Mouse (Mus musculus) layer of hippocampus, postnatal 14 days (tissue): ENCODE data around the gene Klhdc7b. TPM values are rescaled to one million over a fixed set of nuclear protein-coding genes. Genes with fewer than 3 reads are reported as not detected.
"Not testable (repeated sequence)": the region's sequence is repeated elsewhere in the genome, so short reads cannot be mapped to it uniquely, and the experiment has no call there.

Experiments
- DNase-seq, 2 experiments: peaks; one replicate each; pipeline ENCODE4 v3.0.0; 2021 to 2022; ENCODE audit warnings: low spot score in 2 of 2, mixed read lengths in 1 of 2
- total RNA-seq, 2 experiments: library from RNA; stranded (reverse); gene quantifications; 2 replicates each; pipeline ENCODE4 v1.2.3; 2021

Klhdc7b gene
- total RNA-seq, 2 experiments from 2014 or later = 0.14 TPM; not detected in 1

DNA sequence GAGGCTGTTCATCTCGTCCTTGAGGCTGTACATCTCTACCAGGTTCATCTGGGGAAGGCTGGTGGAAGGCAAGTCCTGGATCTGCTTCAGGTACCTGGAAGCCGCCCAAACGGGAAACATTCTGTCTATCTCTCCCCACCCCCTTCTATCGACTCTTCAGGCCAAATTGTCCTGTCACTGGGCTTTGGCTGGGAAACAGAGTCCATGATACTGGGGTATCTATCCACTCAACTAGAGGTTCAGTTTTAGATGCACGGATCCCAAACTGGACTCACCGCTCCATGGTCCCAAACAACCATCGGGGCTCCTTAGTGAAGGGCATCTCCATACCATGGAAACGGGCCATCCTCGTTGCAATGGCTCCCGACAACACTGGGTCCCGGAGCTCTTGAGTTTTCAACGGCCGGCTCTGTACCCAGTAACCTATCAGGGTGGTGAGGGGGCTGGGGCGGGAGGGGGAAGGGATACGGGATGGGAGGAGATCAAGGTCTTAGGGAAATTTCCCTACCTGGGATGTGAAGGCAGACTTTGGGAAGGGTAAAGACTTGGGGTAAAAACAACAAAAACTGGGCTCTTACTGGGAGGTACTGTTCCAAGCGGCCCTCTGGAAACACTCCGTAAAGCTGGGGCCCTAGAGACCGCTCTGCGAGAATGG lies 43.5 kb downstream of the Klhdc7b start:
- DNase-seq = no peak

- DNase-seq = no peak
Measured at GRCm38 (mm10) chr15:89428821-89429351, 44.2 kb downstream of the Klhdc7b start.

GRCm38 (mm10) chr15:89429352-89430221 lies 44.9 kb downstream of the Klhdc7b start, which contains the start of the genes C730034F03Rik, Gm44502 and Chkb:
Gene C730034F03Rik, plus strand, starts transcription at chr15:89429589.
Gene Gm44502, minus strand, starts transcription at chr15:89429696.
Gene Chkb, minus strand, starts transcription at chr15:89429908.
- DNase-seq = peak; percentile 91 to 95

- no peak for DNase-seq
Measured at GRCm38 (mm10) chr15:89430341-89430740, 45.6 kb downstream of the Klhdc7b start.

DNA sequence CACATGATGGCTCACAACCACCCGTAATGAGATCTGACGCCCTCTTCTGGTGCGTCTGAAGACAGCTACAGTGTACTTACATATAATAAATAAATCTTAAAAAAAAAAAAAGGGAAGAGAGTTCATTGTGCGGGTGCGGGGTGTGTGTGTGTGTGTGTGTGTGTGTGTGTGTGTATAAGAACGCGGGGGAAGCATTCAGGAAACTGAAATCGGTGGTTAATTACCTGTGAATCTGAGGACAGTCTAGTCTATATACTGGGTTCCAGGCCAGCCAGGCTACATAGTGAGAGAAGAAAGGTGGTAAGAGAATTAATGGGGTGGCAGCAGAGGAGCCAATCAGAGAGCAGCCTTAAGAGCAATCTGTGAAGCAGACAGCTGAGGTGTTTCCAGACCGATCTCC lies 46.1 kb downstream of the Klhdc7b start:
- DNase-seq = not testable (repeated sequence)

DNA sequence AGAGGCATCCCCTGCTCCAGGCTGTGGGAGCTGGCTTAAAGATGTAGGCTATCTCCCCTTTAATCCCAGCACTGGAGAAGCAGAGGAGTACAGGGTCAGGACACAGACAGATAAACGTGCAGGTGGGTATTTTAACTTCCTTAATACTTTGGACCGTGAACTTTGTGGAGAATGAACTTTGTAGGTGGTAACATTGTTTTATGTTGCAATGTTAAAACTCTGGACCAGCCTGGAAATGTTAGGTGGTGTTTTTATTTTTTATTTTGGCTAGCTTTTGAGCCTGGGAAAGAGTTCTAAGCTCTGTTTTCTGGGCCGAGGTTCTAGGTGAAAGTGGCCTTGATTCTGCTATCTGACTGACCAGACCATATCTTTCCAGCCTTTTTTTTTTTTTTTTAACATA lies 46.6 kb downstream of the Klhdc7b start:
- DNase-seq = no peak

DNA sequence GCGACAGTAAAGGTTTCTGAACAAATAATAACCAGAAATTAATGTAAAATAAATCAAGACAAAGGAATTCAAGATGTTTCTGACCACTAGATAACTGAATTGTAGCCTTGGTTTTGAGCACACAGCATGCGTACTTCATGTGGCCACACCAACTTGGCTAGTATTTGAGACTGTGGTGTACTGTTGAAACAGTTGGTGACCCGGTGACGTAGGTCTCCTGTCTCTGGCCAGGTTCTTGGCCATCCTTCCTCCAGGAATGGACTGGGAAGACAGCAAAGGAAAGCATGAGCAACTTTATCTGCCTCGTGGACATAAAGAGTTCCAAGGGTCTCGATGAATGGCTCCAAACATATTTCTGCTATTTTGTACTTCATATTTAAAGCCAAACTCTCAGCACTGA lies 47.1 kb downstream of the Klhdc7b start:
- DNase-seq = no peak

DNA sequence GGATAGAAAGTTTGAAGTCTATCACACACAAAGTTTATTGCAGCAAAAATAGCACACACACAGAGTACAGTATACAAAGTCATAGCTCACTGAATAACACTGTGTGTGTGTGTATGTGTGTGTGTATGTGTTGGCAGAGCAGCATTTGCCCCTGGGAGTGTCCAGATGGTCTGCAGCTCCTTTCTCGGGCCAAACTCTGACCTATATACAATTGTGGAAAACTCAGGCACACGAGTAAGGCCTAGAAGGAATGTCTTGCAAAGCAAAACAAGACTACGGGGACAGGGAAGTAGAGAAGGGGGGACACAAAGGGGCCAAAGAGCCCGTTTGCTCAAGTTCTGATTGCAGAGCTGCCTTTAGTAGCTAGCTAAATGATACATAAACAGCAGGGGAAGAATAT lies 48.2 kb downstream of the Klhdc7b start:
- DNase-seq = no peak

DNA sequence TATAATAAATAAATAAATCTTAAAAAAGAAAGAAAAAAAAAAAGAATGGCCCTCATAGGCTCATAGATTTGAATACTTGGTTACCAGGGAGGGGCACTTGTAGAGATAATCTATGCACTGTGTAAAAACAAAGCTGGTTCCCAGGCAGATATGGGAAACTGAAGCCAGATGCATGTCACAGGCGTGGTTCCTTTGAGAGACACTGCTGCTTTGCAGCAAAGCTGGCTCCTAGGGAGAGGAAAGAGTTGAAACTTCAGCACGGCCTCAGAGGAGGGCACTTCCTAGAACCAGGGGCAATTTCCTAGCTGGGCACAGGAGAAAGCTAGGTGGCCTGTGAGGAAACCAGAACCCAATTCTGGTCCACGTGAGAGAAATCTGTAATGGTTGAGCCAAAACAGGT lies 49.4 kb downstream of the Klhdc7b start:
- no peak for DNase-seq

DNA sequence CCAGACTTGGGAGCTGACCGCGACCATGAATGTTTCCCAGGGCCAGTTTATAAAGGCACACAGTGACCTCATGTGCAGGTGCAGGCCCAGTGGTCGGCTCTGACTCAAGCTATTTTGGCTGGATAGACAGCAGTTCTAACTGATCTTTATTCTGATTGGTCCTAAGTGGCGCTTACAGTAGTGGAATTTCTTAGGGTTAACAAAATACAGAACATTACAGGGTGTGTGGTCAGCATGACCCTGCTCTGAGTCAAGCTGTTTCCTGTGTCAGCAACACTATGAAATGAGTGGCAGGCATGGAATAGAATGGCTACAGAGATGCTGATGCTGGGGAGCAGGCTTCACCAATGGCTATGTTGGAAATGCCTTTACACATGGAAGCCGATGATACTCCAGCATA lies 51.2 kb downstream of the Klhdc7b start:
- no peak for DNase-seq

Other genes starting within 250 kb of the Klhdc7b start
- gene Mapk12, start 244.2 kb upstream of the Klhdc7b start, total RNA-seq = 1 to 10 TPM; 3.5 to 5.4 TPM
- 10 to 100 TPM; 23.2 to 24.9 TPM for gene Mapk11, start 235.3 kb upstream of the Klhdc7b start, total RNA-seq
- gene Plxnb2, start 204.1 kb upstream of the Klhdc7b start, total RNA-seq = 10 to 100 TPM; 60.1 to 74.0 TPM
- 10 to 100 TPM; 29.9 to 35.5 TPM for gene Dennd6b, start 188.4 kb upstream of the Klhdc7b start, total RNA-seq
- gene Ppp6r2, start 173.4 kb upstream of the Klhdc7b start, total RNA-seq = 100 to 1,000 TPM; 157 to 167 TPM
- gene Sbf1, start 69.6 kb upstream of the Klhdc7b start, total RNA-seq = 100 to 1,000 TPM; 248 to 274 TPM
- not detected for gene Adm2, start 62.2 kb upstream of the Klhdc7b start, total RNA-seq
- not detected for gene Miox, start 50.5 kb upstream of the Klhdc7b start, total RNA-seq
- 10 to 100 TPM; 22.8 to 24.2 TPM for gene Lmf2, start 29.3 kb upstream of the Klhdc7b start, total RNA-seq
- 10 to 100 TPM; 75.5 to 79.0 TPM for gene Ncaph2, start 29.2 kb upstream of the Klhdc7b start, total RNA-seq
- gene Sco2, start 11.1 kb upstream of the Klhdc7b start, total RNA-seq = 10 to 100 TPM; 28.9 to 29.9 TPM
- gene Tymp, start 7.9 kb upstream of the Klhdc7b start, total RNA-seq = 1 to 10 TPM; 1.3 to 1.6 TPM
- 1 to 10 TPM; 2.7 to 5.3 TPM for gene Odf3b, start 5.6 kb upstream of the Klhdc7b start, total RNA-seq
- not detected for gene Syce3, start 25.6 kb downstream of the Klhdc7b start, total RNA-seq
- gene Cpt1b, start 40.9 kb downstream of the Klhdc7b start, total RNA-seq = 1 to 10 TPM; 2.1 to 3.1 TPM
- gene C730034F03Rik, start 44.7 kb downstream of the Klhdc7b start, total RNA-seq = 1 to 10 TPM; 2.7 to 2.9 TPM
- not detected for gene Gm44502, start 44.8 kb downstream of the Klhdc7b start, total RNA-seq
- gene Chkb, start 45.0 kb downstream of the Klhdc7b start, total RNA-seq = 10 to 100 TPM; 44.3 to 50.0 TPM
- 100 to 1,000 TPM; 195 to 198 TPM for gene Mapk8ip2, start 69.0 kb downstream of the Klhdc7b start, total RNA-seq
- 10 to 100 TPM; 29.1 to 31.5 TPM for gene Arsa, start 92.5 kb downstream of the Klhdc7b start, total RNA-seq
- gene Shank3, start 114.7 kb downstream of the Klhdc7b start, total RNA-seq = 100 to 1,000 TPM; 271 to 274 TPM
- 1 to 10 TPM in 1 of 2 experiments, under 1 TPM in 1; 0.65 to 2.4 TPM for gene Acr, start 183.4 kb downstream of the Klhdc7b start, total RNA-seq
- 10 to 100 TPM; 30.8 to 32.7 TPM for gene Rabl2, start 207.0 kb downstream of the Klhdc7b start, total RNA-seq